Mouse (Mus musculus) stomach, postnatal 0 days (tissue): ENCODE results near the gene Bdkrb1.

ENCODE experiments used
- CTCF ChIP-seq: IDR thresholded peaks from 2 replicates; pipeline ENCODE4 v1.5.1; 2016; ENCODE audit warnings: antibody characterized with exemption, low read depth, mild to moderate bottlenecking, moderate library complexity
- EP300 ChIP-seq: optimal IDR thresholded peaks from 2 replicates; pipeline ENCODE3; 2016; ENCODE audit warnings: antibody characterized with exemption

DNA sequence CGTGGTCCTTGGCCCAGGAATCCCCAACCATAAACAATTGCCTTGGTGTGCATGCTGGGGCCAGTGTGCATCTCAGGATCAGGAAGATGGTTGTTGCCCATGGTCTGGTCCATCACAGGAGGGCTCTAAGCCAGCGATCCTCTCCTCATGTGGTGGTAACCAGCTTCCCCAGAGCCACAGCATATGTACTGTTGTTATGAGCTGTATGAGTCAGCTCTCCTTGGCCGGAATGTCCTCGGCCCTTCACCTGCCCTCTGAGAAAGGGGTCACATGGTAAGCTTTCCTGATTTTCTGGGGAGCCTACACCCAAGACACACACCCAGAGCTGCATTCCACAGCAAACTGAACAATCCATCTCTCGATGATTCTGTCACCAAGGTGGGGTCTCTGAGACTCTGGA lies 37.7 kb upstream of the Bdkrb1 start:
- no peak for TF ChIP-seq EP300
- TF ChIP-seq CTCF: no peak
